Mouse (Mus musculus) embryonic stem cell, embryonic (primary cell): ENCODE data around the gene Fam92b.

ENCODE experiments used
- CTCF ChIA-PET, 4 experiments: fragments of 300-600 bp in 2 of 4; fragments of 350-600 bp in 2 of 4; sonication (Branson Sonifier 250); formaldehyde crosslinking; loops; one replicate each; lab custom pipeline; 2022; ENCODE audit warnings: inconsistent platforms in 2 of 4; lab: Charles Lee
- POLR2A ChIA-PET, 4 experiments: fragments of 300-600 bp in 2 of 4; fragments of 350-600 bp in 2 of 4; sonication (Branson Sonifier 250); formaldehyde crosslinking; loops; one replicate each; lab custom pipeline; 2022; ENCODE audit warnings: antibody characterized with exemption in 4 of 4, inconsistent platforms in 1 of 4; lab: Charles Lee

Gene Fam92b

GRCm38 (mm10) chr8:120202546-120202945 is 25.3 kb upstream of the Fam92b start:
- POLR2A ChIA-PET = interaction anchor here in 1 of 4 experiments (0.9 kb wide), 1 partner anchor 14 kb away, joined by 3 read pairs; no protein-coding TSS in a partner anchor
- CTCF ChIA-PET = interaction anchor here in 1 of 4 experiments (1.0 kb wide), 1 partner anchor 24 kb away, joined by 3 read pairs; no protein-coding TSS in a partner anchor

- ChIA-PET CTCF (interaction anchor here in 3 of 4 experiments (0.6 to 1.8 kb wide), 8 partner anchors 8 to 690 kb away, joined by 3 to 6 read pairs (median 3); no protein-coding TSS in a partner anchor), POLR2A (interaction anchor here in 2 of 4 experiments (0.6 to 1.0 kb wide), 5 partner anchors 10 to 877 kb away, joined by 3 to 4 read pairs (median 3); partner anchors contain the start of gene Fam92b (in 2 of the 2))
Observed at GRCm38 (mm10) chr8:120201351-120201750, 24.1 kb upstream of the Fam92b start.

GRCm38 (mm10) chr8:120192118-120192517 is 14.9 kb upstream of the Fam92b start:
- CTCF ChIA-PET = interaction anchor here in 2 of 4 experiments (0.6 to 1.0 kb wide), 2 partner anchors 13 to 708 kb away, joined by 4 to 5 read pairs; no protein-coding TSS in a partner anchor
- POLR2A ChIA-PET = interaction anchor here in 2 of 4 experiments (1.0 to 1.9 kb wide), 2 partner anchors 8 to 9 kb away, joined by 3 to 6 read pairs; no protein-coding TSS in a partner anchor

GRCm38 (mm10) chr8:120191633-120192032 is 14.4 kb upstream of the Fam92b start:
- CTCF ChIA-PET = interaction anchor here in 2 of 4 experiments (0.6 to 1.0 kb wide), 2 partner anchors 14 to 708 kb away, joined by 4 to 5 read pairs; no protein-coding TSS in a partner anchor

GRCm38 (mm10) chr8:120190810-120191413 is 13.6 kb upstream of the Fam92b start:
- ChIA-PET POLR2A (interaction anchor here in 1 of 4 experiments (0.7 to 1.9 kb wide), 2 partner anchors 9 to 33 kb away, joined by 3 to 6 read pairs; no protein-coding TSS in a partner anchor), CTCF (interaction anchor here in 2 of 4 experiments (0.6 to 1.0 kb wide), 4 partner anchors 14 to 259 kb away, joined by 3 to 5 read pairs (median 4); no protein-coding TSS in a partner anchor)

More at GRCm38 (mm10) chr8:120191633-120192032, 14.4 kb upstream of the Fam92b start:
- POLR2A ChIA-PET = interaction anchor here in 2 of 4 experiments (1.0 to 1.9 kb wide), 2 partner anchors 8 to 9 kb away, joined by 3 to 6 read pairs; no protein-coding TSS in a partner anchor

- CTCF ChIA-PET = interaction anchor here in 2 of 4 experiments (0.6 to 1.0 kb wide), 4 partner anchors 11 to 259 kb away, joined by 4 to 5 read pairs (median 4); no protein-coding TSS in a partner anchor
- POLR2A ChIA-PET = interaction anchor here in 2 of 4 experiments (0.7 to 1.9 kb wide), 3 partner anchors 10 to 34 kb away, joined by 3 to 6 read pairs (median 3); partner anchors contain the start of gene Fam92b (in 1 of the 2)
Observed at GRCm38 (mm10) chr8:120190107-120190809, 13.0 kb upstream of the Fam92b start.

GRCm38 (mm10) chr8:120189440-120189839 is 12.2 kb upstream of the Fam92b start:
- POLR2A ChIA-PET = interaction anchor here in 1 of 4 experiments (1.7 kb wide), 1 partner anchor 12 kb away, joined by 3 read pairs; the partner anchor contains the start of gene Fam92b

GRCm38 (mm10) chr8:120188510-120188909 is 11.2 kb upstream of the Fam92b start:
- ChIA-PET CTCF (interaction anchor here in 1 of 4 experiments (2.1 kb wide), 1 partner anchor 10 kb away, joined by 12 read pairs; no protein-coding TSS in a partner anchor), POLR2A (interaction anchor here in 1 of 4 experiments (1.7 kb wide), 1 partner anchor 11 kb away, joined by 3 read pairs; the partner anchor contains the start of gene Fam92b)

More at GRCm38 (mm10) chr8:120189440-120189839, 12.2 kb upstream of the Fam92b start:
- CTCF ChIA-PET = interaction anchor here in 2 of 4 experiments (0.6 to 1.0 kb wide), 3 partner anchors 11 to 403 kb away, joined by 3 to 5 read pairs (median 4); no protein-coding TSS in a partner anchor

- CTCF ChIA-PET = interaction anchor here in 3 of 4 experiments (0.6 to 2.1 kb wide), 6 partner anchors 8 to 1869 kb away, joined by 3 to 12 read pairs (median 4); no protein-coding TSS in a partner anchor
- POLR2A ChIA-PET = no interaction called here
Observed at GRCm38 (mm10) chr8:120186454-120186853, 9.2 kb upstream of the Fam92b start.

GRCm38 (mm10) chr8:120184850-120185792 is 7.9 kb upstream of the Fam92b start:
- ChIA-PET CTCF (interaction anchor here in 3 of 4 experiments (0.5 to 1.2 kb wide), 5 partner anchors 20 to 444 kb away, joined by 3 to 7 read pairs (median 4); no protein-coding TSS in a partner anchor), POLR2A (no interaction called here)

- POLR2A ChIA-PET = no interaction called here
- CTCF ChIA-PET = interaction anchor here in 2 of 4 experiments (0.5 to 1.1 kb wide), 3 partner anchors 26 to 444 kb away, joined by 3 to 7 read pairs (median 4); no protein-coding TSS in a partner anchor
Observed at GRCm38 (mm10) chr8:120184366-120184765, 7.1 kb upstream of the Fam92b start.

GRCm38 (mm10) chr8:120181861-120182414 is 4.7 kb upstream of the Fam92b start:
- CTCF ChIA-PET = interaction anchor here in 3 of 4 experiments (0.6 to 1.8 kb wide), 5 partner anchors 19 to 413 kb away, joined by 3 to 5 read pairs (median 4); no protein-coding TSS in a partner anchor
- POLR2A ChIA-PET = no interaction called here

- ChIA-PET POLR2A (no interaction called here), CTCF (interaction anchor here in 3 of 4 experiments (0.5 to 1.8 kb wide), 6 partner anchors 35 to 413 kb away, joined by 3 to 5 read pairs (median 4); no protein-coding TSS in a partner anchor)
Observed at GRCm38 (mm10) chr8:120181274-120181673, 4.0 kb upstream of the Fam92b start.

- ChIA-PET CTCF (no interaction called here), POLR2A (no interaction called here)
Observed at GRCm38 (mm10) chr8:120180445-120180970, 3.2 kb upstream of the Fam92b start.

GRCm38 (mm10) chr8:120179027-120179431 is 1.8 kb upstream of the Fam92b start:
- ChIA-PET POLR2A (interaction anchor here in 2 of 4 experiments (0.6 to 1.5 kb wide), 4 partner anchors 43 to 117 kb away, joined by 3 to 4 read pairs (median 3); partner anchors contain the start of gene 6430548M08Rik (in 1 of the 2)), CTCF (interaction anchor here (0.5 to 3.5 kb wide), 154 partner anchors 8 to 1682 kb away, joined by 3 to 72 read pairs (median 4); partner anchors contain the start of genes 6430548M08Rik (in 3 of the 4), Gins2 (in 1 of the 4) and Gse1 (in 1 of the 4))

GRCm38 (mm10) chr8:120178124-120178514 is 853 bp upstream of the Fam92b start:
- ChIA-PET CTCF (interaction anchor here (0.6 to 3.5 kb wide), 43 partner anchors 9 to 623 kb away, joined by 3 to 72 read pairs (median 6); no protein-coding TSS in a partner anchor), POLR2A (interaction anchor here in 2 of 4 experiments (1.0 to 1.5 kb wide), 10 partner anchors 11 to 112 kb away, joined by 3 to 9 read pairs (median 3); no protein-coding TSS in a partner anchor)
